Mouse (Mus musculus): ENCODE data around the gene Tnpo2.

DNA sequence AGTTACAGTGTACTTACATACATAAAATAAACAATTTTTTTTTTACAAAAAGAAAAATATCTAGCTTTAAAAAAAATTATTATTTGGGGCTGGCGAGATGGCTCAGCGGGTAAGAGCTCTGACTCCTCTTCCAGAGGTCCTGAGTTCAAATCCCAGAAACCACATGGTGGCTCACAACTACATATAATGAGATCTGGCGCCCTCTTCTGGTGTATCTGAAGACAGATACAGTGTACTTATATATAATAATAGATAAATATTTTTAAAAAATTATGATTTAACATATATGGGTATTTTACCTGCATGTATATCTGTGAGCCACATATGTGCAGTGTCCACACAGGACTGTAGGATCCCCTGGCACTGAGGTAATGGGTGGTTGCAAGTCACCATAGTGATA is 49.5 kb downstream of the Tnpo2 start:
- TF ChIP-seq MYC (IDR thresholded peaks at IDR 0.05; ENCODE audit: low read depth, low read length) (no peak), POLR2AphosphoS2 (IDR thresholded peaks at IDR 0.05; ENCODE audit: low read length) (no peak), E2F4 (IDR thresholded peaks at IDR 0.05; ENCODE audit: borderline replicate concordance, low read depth, low read length) (no peak), ZC3H11A (IDR thresholded peaks at IDR 0.05; ENCODE audit: low read depth, low read length) (no peak)
